Comparison of ENCODE assay signal across 15 mouse cellular contexts in genomic region chr6:83846141-83846540, GRCm38 (mm10). TPM values are rescaled to one million over a fixed set of nuclear protein-coding genes. Genes with fewer than 3 reads are reported as not detected.
DNase-seq lines count a peak whose midpoint lies in the region.
"Had no signal": no experiment of that assay in that cellular context is flagged by ENCODE, and none has a peak within 500 bp of the region (broad histone marks: within the 10 kb centered on the region; RNA-seq: fewer than 3 reads in every experiment).

No protein-coding gene starts in this region.

- intact Hi-C loops in gastrocnemius, postnatal 14 days (cut with DNase I; ENCODE audit: low total_unique reads), result no loop called here
- intact Hi-C loops in heart, postnatal 10 days (cut with DNase I), result no loop called here

- peak; percentile 68 for DNase-seq in gastrocnemius, adult 18-20 months (ENCODE audit: low spot score)
- DNase-seq in gastrocnemius, postnatal 10 days, result no peak
- peak; percentile 31 to 33 for DNase-seq in gastrocnemius, adult 8-10 months (ENCODE audit: low spot score in 2 of 2)
- DNase-seq in gastrocnemius, postnatal 14 days, result no peak
- DNase-seq in heart, adult 11 months, result peak; percentile 79
- DNase-seq in heart, postnatal 10 days, result no peak
- DNase-seq: adrenal gland, adult 8-10 months; adrenal gland, postnatal 14 days; adrenal gland, postnatal 36 days; B cell, adult 2 months; cerebellum, adult 11-12 months; cerebellum, adult 2 months; cerebellum, adult 9-10 months; cerebellum, postnatal 10 days; cerebellum, postnatal 25 days had no signal

RNA-seq across cellular contexts. Expression of gene Paip2b, which starts 14.6 kb away (rescaled TPM):
- total RNA-seq in gastrocnemius, adult 18-20 months (2021), result 100 to 1,000 TPM in 1 of 2 experiments, 10 to 100 TPM in 1; 97.9 to 101 TPM
- total RNA-seq in gastrocnemius, postnatal 10 days (2021), result 10 to 100 TPM; 30.5 to 36.5 TPM
- total RNA-seq in gastrocnemius, adult 8-10 months (2022), result 100 to 1,000 TPM in 1 of 4 experiments, 10 to 100 TPM in 3; 87.8 to 128 (median 93.8) TPM
- total RNA-seq in gastrocnemius, postnatal 14 days (2021), result 10 to 100 TPM; 32.4 to 47.7 TPM
- 10 to 100 TPM; 19.4 to 20.2 TPM for total RNA-seq in heart, postnatal 10 days (2021)

RNA-seq across cellular contexts. Expression of gene Zfp638, which starts 20.8 kb away (rescaled TPM):
- total RNA-seq in gastrocnemius, adult 18-20 months (2021), result 10 to 100 TPM; 33.6 to 44.5 TPM
- 10 to 100 TPM; 40.3 to 62.3 TPM for total RNA-seq in gastrocnemius, postnatal 10 days (2021)
- total RNA-seq in gastrocnemius, adult 8-10 months (2022), result 10 to 100 TPM; 32.2 to 49.2 (median 42.0) TPM
- 10 to 100 TPM; 31.3 to 37.2 TPM for total RNA-seq in gastrocnemius, postnatal 14 days (2021)
- 10 to 100 TPM; 66.0 to 73.7 TPM for total RNA-seq in heart, postnatal 10 days (2021)

RNA-seq across cellular contexts. Expression of gene Nagk, which starts 51.4 kb away (rescaled TPM):
- total RNA-seq in gastrocnemius, adult 18-20 months (2021), result 1 to 10 TPM; 4.5 to 8.6 TPM
- 10 to 100 TPM; 11.3 to 16.4 TPM for total RNA-seq in gastrocnemius, postnatal 10 days (2021)
- total RNA-seq in gastrocnemius, adult 8-10 months (2022), result 1 to 10 TPM; 6.2 to 7.6 (median 7.1) TPM
- total RNA-seq in gastrocnemius, postnatal 14 days (2021), result 1 to 10 TPM; 6.8 to 8.4 TPM
- 10 to 100 TPM; 27.4 to 33.0 TPM for total RNA-seq in heart, postnatal 10 days (2021)

Comparison
In these comparisons a context has a peak if more than half of its experiments do, and no peak if none do; other contexts are left out.
1. DNase-seq: peak in gastrocnemius, adult 18-20 months (single experiment), gastrocnemius, adult 8-10 months (2 of 2) and heart, adult 11 months (single experiment); none in gastrocnemius, postnatal 10 days (single experiment), gastrocnemius, postnatal 14 days (single experiment) and heart, postnatal 10 days (0 of 2).